Mouse (Mus musculus) E14TG2a.4 (cell line): ENCODE measurements around the gene Wdr43.
"Not testable (repeated sequence)": the region's sequence is repeated elsewhere in the genome, so short reads cannot be mapped to it uniquely, and the experiment has no call there.

Experiments used
- H3K27me3 ChIP-seq: 2 replicates; pipeline ENCODE4 v1.6.1; 2014; ENCODE audit warnings: low read length, control low read depth; ENCODE audit not compliant: insufficient read depth
- H3K36me3 ChIP-seq: 2 replicates; pipeline ENCODE4 v1.6.1; 2014; ENCODE audit warnings: low read length, control low read depth; ENCODE audit not compliant: insufficient read depth
- H3K4me1 ChIP-seq: replicated peaks from 2 replicates; pipeline ENCODE4 v1.6.1; 2014; ENCODE audit warnings: low read depth, low read length, control low read depth
- H3K4me3 ChIP-seq: replicated peaks from 2 replicates; pipeline ENCODE4 v1.5.1; 2014; ENCODE audit warnings: mild to moderate bottlenecking, low read length
- H3K9me3 ChIP-seq: 2 replicates; pipeline ENCODE4 v1.6.1; 2014; ENCODE audit warnings: low read length, control low read depth
- CTCF ChIP-seq: conservative IDR thresholded peaks from 2 replicates; pipeline ENCODE4 v1.5.1; 2014; ENCODE audit warnings: low read length
- NANOG ChIP-seq: IDR thresholded peaks from 2 replicates; pipeline ENCODE4 v1.6.1; 2014; ENCODE audit warnings: borderline replicate concordance, low read length, mixed read lengths
- POU5F1 ChIP-seq: IDR thresholded peaks from 2 replicates; pipeline ENCODE4 v1.6.1; 2014; ENCODE audit warnings: low read length, borderline replicate concordance

Gene Wdr43

DNA sequence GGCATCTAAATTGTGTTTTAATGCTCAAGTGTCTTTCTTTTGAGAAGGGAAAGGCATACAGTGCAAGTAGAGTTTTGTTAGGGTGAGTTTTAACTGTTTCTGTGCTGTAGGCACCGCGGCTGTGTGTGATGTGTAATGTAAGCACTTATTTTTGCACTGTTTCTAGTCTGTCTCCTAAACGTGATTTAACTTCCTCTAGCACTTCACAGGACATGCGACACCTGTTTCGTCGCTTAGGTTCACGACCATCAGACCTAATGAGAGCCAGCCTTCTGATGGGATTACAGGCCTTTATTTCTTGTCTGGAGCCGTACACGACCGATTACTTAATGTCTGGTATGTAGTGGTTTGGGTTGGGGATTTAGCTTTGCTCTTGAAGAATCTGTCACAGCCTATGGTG lies 16.1 kb downstream of the Wdr43 start:
- no peaks in the 10 kb centered on the region for H3K9me3 ChIP-seq
- no peak overlapping the region for H3K4me3 ChIP-seq
- peaks cover 100% of the 10 kb centered on the region for H3K36me3 ChIP-seq
- TF ChIP-seq NANOG = no peak
- TF ChIP-seq POU5F1 = no peak
- no peak for TF ChIP-seq CTCF
- no peaks in the 10 kb centered on the region for H3K27me3 ChIP-seq
- peaks cover 59% of the 10 kb centered on the region for H3K4me1 ChIP-seq

GRCm38 (mm10) chr17:71633350-71633749 lies 17.7 kb downstream of the Wdr43 start:
- no peak for TF ChIP-seq NANOG
- TF ChIP-seq POU5F1 = no peak
- no peak for TF ChIP-seq CTCF
- no peak overlapping the region for H3K4me3 ChIP-seq
- peaks cover 56% of the 10 kb centered on the region for H3K4me1 ChIP-seq
- peaks cover 100% of the 10 kb centered on the region for H3K36me3 ChIP-seq
- no peaks in the 10 kb centered on the region for H3K9me3 ChIP-seq
- H3K27me3 ChIP-seq = no peaks in the 10 kb centered on the region

- TF ChIP-seq NANOG = no peak
- no peak for TF ChIP-seq CTCF
- peaks cover 100% of the 10 kb centered on the region for H3K36me3 ChIP-seq
Observed at GRCm38 (mm10) chr17:71636786-71637185, 21.1 kb downstream of the Wdr43 start.

GRCm38 (mm10) chr17:71637750-71638265 lies 22.1 kb downstream of the Wdr43 start:
- Histone ChIP-seq H3K4me1 (peaks cover 66% of the 10 kb centered on the region), H3K27me3 (no peaks in the 10 kb centered on the region), H3K9me3 (no peaks in the 10 kb centered on the region), H3K4me3 (no peak overlapping the region), H3K36me3 (peaks cover 100% of the 10 kb centered on the region)
- TF ChIP-seq POU5F1 (no peak), CTCF (no peak), NANOG (no peak)

More at GRCm38 (mm10) chr17:71636786-71637185, 21.1 kb downstream of the Wdr43 start:
- no peaks in the 10 kb centered on the region for H3K27me3 ChIP-seq
- no peak overlapping the region for H3K4me3 ChIP-seq
- peaks cover 66% of the 10 kb centered on the region for H3K4me1 ChIP-seq
- no peaks in the 10 kb centered on the region for H3K9me3 ChIP-seq

DNA sequence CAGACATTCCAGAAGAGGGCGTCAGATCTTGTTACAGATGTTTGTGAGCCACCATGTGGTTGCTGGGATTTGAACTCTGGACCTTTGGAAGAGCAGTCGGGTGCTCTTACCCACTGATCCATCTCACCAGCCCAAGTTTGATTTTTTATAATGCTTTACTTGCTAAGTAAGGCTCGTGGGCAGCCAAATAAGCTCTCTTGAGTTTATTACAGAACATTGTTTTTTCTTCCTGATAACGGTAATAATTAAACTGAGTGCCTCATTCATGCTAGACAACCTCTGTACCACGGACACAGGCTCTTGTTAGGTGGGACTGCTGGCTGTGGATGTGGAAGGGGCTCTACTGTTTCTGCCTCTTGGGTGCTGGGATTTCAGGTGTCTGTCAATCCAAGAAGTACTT lies 23.4 kb downstream of the Wdr43 start:
- not testable (repeated sequence) for H3K9me3 ChIP-seq, H3K27me3 ChIP-seq, H3K4me3 ChIP-seq
- Histone ChIP-seq H3K36me3 (peaks cover 99% of the 10 kb centered on the region), H3K4me1 (peaks cover 61% of the 10 kb centered on the region)

DNA sequence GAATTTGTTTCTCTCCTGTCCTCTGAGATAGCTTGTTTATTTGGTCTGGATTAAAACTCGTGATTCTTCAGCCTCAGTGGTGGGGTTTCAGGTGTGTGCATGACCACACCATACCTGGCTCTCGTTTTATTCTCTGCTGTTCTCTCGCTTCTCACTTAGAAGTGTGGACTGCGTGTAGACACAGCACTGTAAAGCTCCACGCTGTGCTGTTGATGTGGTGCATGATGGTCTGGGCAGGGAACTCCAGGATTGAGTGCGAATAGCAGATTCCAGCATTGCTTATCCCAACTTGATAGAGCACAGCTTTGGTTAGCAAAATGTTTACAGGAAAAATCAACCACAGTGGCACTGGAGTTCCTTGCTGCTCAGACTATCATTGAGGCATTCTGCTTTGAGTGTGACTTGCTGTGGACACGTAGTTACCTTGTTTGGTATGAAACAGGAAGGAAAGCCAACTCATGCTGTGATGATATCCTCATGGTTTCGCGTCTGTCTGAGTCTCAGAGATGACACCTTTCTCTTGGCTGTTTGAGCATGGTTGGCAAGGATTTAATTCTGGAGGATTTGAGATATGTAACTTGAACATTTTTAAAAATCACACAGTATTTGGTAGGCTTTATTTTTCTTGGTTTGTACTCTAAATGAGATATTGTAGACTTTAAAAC lies 24.9 kb downstream of the Wdr43 start:
- H3K4me1 ChIP-seq = peaks cover 70% of the 10 kb centered on the region

GRCm38 (mm10) chr17:71642190-71642589 lies 26.5 kb downstream of the Wdr43 start:
- TF ChIP-seq POU5F1 = no peak
- TF ChIP-seq NANOG = no peak
- TF ChIP-seq CTCF = peak; percentile 54
- H3K4me1 ChIP-seq = peaks cover 69% of the 10 kb centered on the region
- H3K27me3 ChIP-seq = no peaks in the 10 kb centered on the region
- H3K4me3 ChIP-seq = no peak overlapping the region
- peaks cover 98% of the 10 kb centered on the region for H3K36me3 ChIP-seq
- no peaks in the 10 kb centered on the region for H3K9me3 ChIP-seq

More for the DNA sequence above, 24.9 kb downstream of the Wdr43 start:
- Histone ChIP-seq H3K36me3 (peaks cover 98% of the 10 kb centered on the region), H3K9me3 (no peaks in the 10 kb centered on the region), H3K27me3 (no peaks in the 10 kb centered on the region), H3K4me3 (no peak overlapping the region)
- TF ChIP-seq NANOG = no peak
- no peak for TF ChIP-seq CTCF
- TF ChIP-seq POU5F1 = no peak

GRCm38 (mm10) chr17:71650011-71650410 lies 34.3 kb downstream of the Wdr43 start:
- peaks cover 47% of the 10 kb centered on the region for H3K4me1 ChIP-seq
- H3K4me3 ChIP-seq = no peak overlapping the region
- no peaks in the 10 kb centered on the region for H3K9me3 ChIP-seq
- H3K27me3 ChIP-seq = no peaks in the 10 kb centered on the region
- H3K36me3 ChIP-seq = peaks cover 95% of the 10 kb centered on the region
- TF ChIP-seq POU5F1 (no peak), CTCF (peak; percentile 27; the same call in 1 of the 2 replicates), NANOG (no peak)

GRCm38 (mm10) chr17:71652495-71652894 lies 36.8 kb downstream of the Wdr43 start:
- Histone ChIP-seq H3K4me1 (peaks cover 27% of the 10 kb centered on the region), H3K36me3 (peaks cover 95% of the 10 kb centered on the region), H3K4me3 (no peak overlapping the region), H3K27me3 (no peaks in the 10 kb centered on the region), H3K9me3 (no peaks in the 10 kb centered on the region)
- TF ChIP-seq CTCF (no peak), NANOG (no peak), POU5F1 (no peak)
